Mouse (Mus musculus) cortical plate, adult 2 months (tissue): ENCODE results near the gene Aknad1.

Source experiments
- CTCF ChIP-seq: fragments of 200-500 bp; IDR thresholded peaks from 2 replicates; pipeline ENCODE4 v1.5.1; 2011; ENCODE audit warnings: mild to moderate bottlenecking, control low read depth, low read length; ENCODE audit not compliant: insufficient read depth; ENCODE audit errors: extremely low read depth
- POLR2A ChIP-seq: fragments of 200-500 bp; IDR thresholded peaks from 2 replicates; pipeline ENCODE4 v1.6.1; 2011; ENCODE audit warnings: mild to moderate bottlenecking, low read length, control low read depth; ENCODE audit not compliant: insufficient read depth; ENCODE audit errors: extremely low read depth

DNA sequence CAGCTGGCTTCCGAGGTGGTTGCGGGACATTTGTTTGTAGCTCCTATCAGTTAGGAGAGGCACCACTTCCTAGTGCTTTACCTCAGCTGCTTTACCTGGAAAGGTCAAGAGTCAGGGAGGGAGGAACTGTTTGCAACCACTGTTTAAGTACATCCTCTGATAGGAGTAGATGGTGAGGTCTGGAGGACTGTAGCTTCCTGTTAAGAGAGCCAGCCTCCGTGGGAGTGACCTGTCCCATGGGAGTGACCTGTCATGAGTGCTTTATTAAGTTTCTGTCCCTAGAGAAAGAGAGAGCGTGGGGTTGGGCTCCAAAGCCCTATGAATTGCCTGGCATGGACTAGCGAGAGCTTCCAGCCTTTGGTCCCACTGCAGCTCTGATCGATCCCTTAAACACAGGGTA lies 30.1 kb downstream of the Aknad1 start:
- TF ChIP-seq CTCF (no peak), POLR2A (no peak)
